Mouse (Mus musculus) stomach, postnatal 0 days (tissue): ENCODE measurements around the gene Dkkl1. TPM values are rescaled to one million over a fixed set of nuclear protein-coding genes. Genes with fewer than 3 reads are reported as not detected.
A peak's percentile ranks its signal among the peaks of the same experiment; 100 is the strongest.

Source experiments
- ATAC-seq: fragments of 200-750 bp; cut with Nextera tagmentation; 2 replicates; pipeline ENCODE4 v1.8.0; 2017; ENCODE audit not compliant: low FRiP score, low TSS enrichment
- DNase-seq: peaks from one replicate; pipeline ENCODE4 v3.0.0-alpha.2; 2016; ENCODE audit warnings: low spot score
- H3K27ac ChIP-seq: fragments of 300-500 bp; sonication (generic); replicated peaks from 2 replicates; pipeline ENCODE4 v1.5.1; 2014; ENCODE audit warnings: mild to moderate bottlenecking, control low read depth
- H3K27me3 ChIP-seq: fragments of 300-500 bp; sonication (generic); 2 replicates; pipeline ENCODE4 v1.6.1; 2014; ENCODE audit warnings: low read length; ENCODE audit not compliant: control insufficient read depth, insufficient read depth
- H3K36me3 ChIP-seq: fragments of 300-500 bp; sonication (generic); 2 replicates; pipeline ENCODE4 v1.6.1; 2014; ENCODE audit warnings: low read length, mixed read lengths; ENCODE audit not compliant: control insufficient read depth, insufficient read depth
- H3K4me1 ChIP-seq: fragments of 300-500 bp; sonication (generic); replicated peaks from 2 replicates; pipeline ENCODE4 v1.6.1; 2014; ENCODE audit warnings: antibody characterized with exemption; ENCODE audit not compliant: control insufficient read depth, insufficient read depth
- H3K4me2 ChIP-seq: fragments of 300-500 bp; sonication (generic); replicated peaks from 2 replicates; pipeline ENCODE4 v1.6.1; 2014; ENCODE audit warnings: low read depth, mild to moderate bottlenecking, control low read depth, moderate library complexity
- H3K4me3 ChIP-seq: fragments of 300-500 bp; sonication (generic); 2 replicates; pipeline ENCODE4 v1.5.1; 2014; ENCODE audit warnings: low read depth, low read length, control low read depth
- H3K9ac ChIP-seq: fragments of 300-500 bp; sonication (generic); 2 replicates; pipeline ENCODE4 v1.6.1; 2014; ENCODE audit warnings: mild to moderate bottlenecking, low read length, control low read depth, mixed read lengths
- H3K9me3 ChIP-seq: fragments of 300-500 bp; sonication (generic); 2 replicates; pipeline ENCODE4 v1.6.1; 2016; ENCODE audit warnings: low read length; ENCODE audit not compliant: control insufficient read depth
- CTCF ChIP-seq: IDR thresholded peaks from 2 replicates; pipeline ENCODE4 v1.5.1; 2016; ENCODE audit warnings: antibody characterized with exemption, low read depth, mild to moderate bottlenecking, moderate library complexity
- EP300 ChIP-seq: optimal IDR thresholded peaks from 2 replicates; pipeline ENCODE3; 2016; ENCODE audit warnings: antibody characterized with exemption
- WGBS: fragments of 180-500 bp; shearing (Covaris S2); extraction: QIAGEN DNeasy Blood & Tissue Kit; methylation state at CpG from one replicate; pipeline ENCODE4 v1.1.7; 2014; 5-methylcytosine and 5-hydroxymethylcytosine counted together
- polyA plus RNA-seq: library from polyadenylated mRNA; unstranded; fragments of >200 nt; fragmentation: Nextera tagmentation; extraction: Ambion mirVana; gene quantifications from 2 replicates; pipeline ENCODE4 v1.2.1, GENCODE M21; 2015

Dkkl1 gene
- polyA plus RNA-seq, 1 experiment from 2014 or later, result 48.4 TPM

DNA sequence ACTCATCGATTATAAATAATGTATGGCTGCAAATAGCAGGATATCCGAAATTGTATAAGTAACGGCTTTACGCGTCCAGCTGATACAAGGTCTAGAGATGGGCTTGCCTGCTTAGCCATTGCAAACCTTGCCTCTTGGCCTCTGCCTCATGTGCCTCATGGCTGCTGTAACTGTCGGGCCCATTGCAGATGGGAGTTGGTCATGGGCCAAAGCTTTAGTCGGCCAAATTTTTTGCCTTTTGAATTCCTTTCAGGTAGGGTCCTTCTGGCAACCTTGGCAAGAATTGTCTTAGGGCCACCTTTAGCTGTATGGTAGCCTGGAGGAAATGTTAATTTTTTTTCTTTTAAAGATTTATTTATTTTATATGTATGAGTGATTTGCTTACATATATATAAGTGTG is 12.9 kb upstream of the Dkkl1 start:
- no peaks in the 10 kb centered on the region for H3K27me3 ChIP-seq
- H3K4me1 ChIP-seq, result no peaks in the 10 kb centered on the region
- H3K36me3 ChIP-seq, result peaks cover 24% of the 10 kb centered on the region
- 91% methylated on average over 7 of the region's 7 CpGs for WGBS
- ATAC-seq (no peak), DNase-seq (no peak)
- no peak overlapping the region for H3K4me2 ChIP-seq
- no peaks in the 10 kb centered on the region for H3K9me3 ChIP-seq
- no peak overlapping the region for H3K27ac ChIP-seq
- TF ChIP-seq CTCF (no peak), EP300 (no peak)
- no peak overlapping the region for H3K4me3 ChIP-seq
- H3K9ac ChIP-seq, result no peak overlapping the region

- Histone ChIP-seq H3K27ac (no peak overlapping the region), H3K9me3 (no peaks in the 10 kb centered on the region), H3K9ac (no peak overlapping the region), H3K4me2 (no peak overlapping the region), H3K4me1 (no peaks in the 10 kb centered on the region), H3K36me3 (peaks cover 23% of the 10 kb centered on the region), H3K27me3 (no peaks in the 10 kb centered on the region), H3K4me3 (no peak overlapping the region)
- ATAC-seq (no peak), DNase-seq (no peak)
- WGBS, result 67% methylated on average over 2 of the region's 2 CpGs
- no peak for TF ChIP-seq EP300
- TF ChIP-seq CTCF, result no peak
Observed at GRCm38 (mm10) chr7:45221680-45222079, 9.7 kb upstream of the Dkkl1 start.

- Histone ChIP-seq H3K9me3 (no peaks in the 10 kb centered on the region), H3K4me2 (peak overlapping the region; percentile 95), H3K4me3 (peak overlapping the region; percentile 69), H3K27me3 (no peaks in the 10 kb centered on the region), H3K36me3 (peaks cover 8% of the 10 kb centered on the region), H3K4me1 (no peaks in the 10 kb centered on the region; the same call in 1 of the 2 replicates), H3K9ac (peak overlapping the region; percentile 86), H3K27ac (peak overlapping the region; percentile 84)
- 3% methylated on average over 13 of the region's 13 CpGs for WGBS
- peak; percentile 73 for DNase-seq
- ATAC-seq, result peak; percentile 28; the same call in 1 of the 2 replicates
- TF ChIP-seq CTCF (no peak), EP300 (no peak)
Observed at GRCm38 (mm10) chr7:45216442-45217183, 4.7 kb upstream of the Dkkl1 start.

DNA sequence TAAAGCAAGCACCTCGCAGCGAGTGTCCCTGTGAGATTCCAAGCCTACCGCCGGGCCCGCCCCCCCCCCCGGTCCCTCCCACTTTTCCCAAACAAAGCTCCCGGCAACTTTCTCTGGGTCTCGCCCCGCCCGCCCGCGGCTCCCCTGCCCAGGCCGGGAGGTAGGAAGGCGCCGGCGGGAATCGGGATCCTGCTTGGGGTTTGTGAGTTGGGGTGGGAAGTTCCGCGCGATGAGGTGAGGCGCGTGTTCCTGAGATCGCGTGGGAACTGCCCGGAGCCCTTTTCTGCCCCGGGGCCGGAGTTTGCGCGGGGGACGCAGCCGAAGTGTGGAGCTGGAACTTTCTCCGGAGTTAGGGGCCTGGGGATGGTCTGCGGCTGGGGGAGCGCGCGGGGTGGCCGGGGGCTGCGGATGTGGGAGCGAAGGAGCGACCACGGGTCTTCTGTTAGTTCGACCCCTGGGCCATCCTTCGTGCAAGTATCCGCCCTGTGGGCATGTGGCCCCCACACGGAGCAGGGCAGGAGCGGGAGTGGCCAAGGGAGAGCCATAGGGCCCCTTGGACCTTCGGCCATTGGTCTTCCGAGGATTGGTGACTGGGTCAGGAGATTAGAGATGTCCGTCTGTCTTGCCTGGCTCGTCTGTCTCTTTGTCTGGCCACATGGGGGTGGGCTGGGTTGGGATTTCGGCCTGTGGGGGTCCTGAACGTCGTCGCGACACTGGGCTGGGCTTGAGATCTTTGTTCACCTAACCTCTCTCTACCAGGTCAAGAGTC is 3.9 kb upstream of the Dkkl1 start, which contains the start of gene Tead2:
TSS of gene Tead2 (plus strand) at position 81 of the 769 bp plus-strand sequence.
- 1% methylated on average over 54 of the region's 55 CpGs for WGBS
- peak within 1 kb of the TSS; percentile 69 for H3K4me3 ChIP-seq
- DNase-seq (peak; percentile 77), ATAC-seq (peak; percentile 21; the same call in 1 of the 2 replicates)
- TF ChIP-seq EP300 (no peak), CTCF (no peak)
- H3K9me3 ChIP-seq, result no peaks in the 10 kb centered on the region
- peaks cover 8% of the 10 kb centered on the region for H3K36me3 ChIP-seq
- peak within 1 kb of the TSS; percentile 86 for H3K9ac ChIP-seq
- no peaks in the 10 kb centered on the region for H3K27me3 ChIP-seq
- H3K27ac ChIP-seq, result peak within 1 kb of the TSS; percentile 84
- no peaks in the 10 kb centered on the region; the same call in 1 of the 2 replicates for H3K4me1 ChIP-seq
- H3K4me2 ChIP-seq, result peak within 1 kb of the TSS; percentile 95

GRCm38 (mm10) chr7:45213708-45214107 is 1.8 kb upstream of the Dkkl1 start:
- no peak overlapping the region for H3K27ac ChIP-seq
- no peaks in the 10 kb centered on the region for H3K27me3 ChIP-seq
- ATAC-seq (no peak), DNase-seq (no peak)
- no peak overlapping the region for H3K9ac ChIP-seq
- H3K4me1 ChIP-seq, result no peaks in the 10 kb centered on the region; the same call in 1 of the 2 replicates
- no peak overlapping the region for H3K4me3 ChIP-seq
- no peak overlapping the region for H3K4me2 ChIP-seq
- 69% methylated on average over 5 of the region's 5 CpGs for WGBS
- TF ChIP-seq EP300, result no peak
- TF ChIP-seq CTCF, result no peak
- H3K36me3 ChIP-seq, result no peaks in the 10 kb centered on the region
- H3K9me3 ChIP-seq, result no peaks in the 10 kb centered on the region
